Mouse (Mus musculus): Measurements from ENCODE around the gene Dusp7.

- TF ChIP-seq CTCF (IDR thresholded peaks at IDR 0.05; ENCODE audit: low read depth, low read length), result no peak
- no peak for TF ChIP-seq GATA1 (IDR thresholded peaks at IDR 0.05; ENCODE audit: borderline replicate concordance, low read length)
- no peak for TF ChIP-seq POLR2AphosphoS5 (IDR thresholded peaks at IDR 0.05; ENCODE audit: insufficient replicate concordance, low read depth, low read length)
- TF ChIP-seq GATA2 (IDR thresholded peaks at IDR 0.05; ENCODE audit: borderline replicate concordance, low read depth, low read length), result no peak
Measured at GRCm38 (mm10) chr9:106402149-106402548, 33.7 kb downstream of the Dusp7 start.

Measured in G1E (cell line).